Mouse (Mus musculus): ENCODE results near the gene Pax2. TPM values are rescaled to one million over a fixed set of nuclear protein-coding genes. Genes with fewer than 3 reads are reported as not detected.

Pax2 gene
- polyA plus RNA-seq, 1 experiment, result 20.3 TPM

DNA sequence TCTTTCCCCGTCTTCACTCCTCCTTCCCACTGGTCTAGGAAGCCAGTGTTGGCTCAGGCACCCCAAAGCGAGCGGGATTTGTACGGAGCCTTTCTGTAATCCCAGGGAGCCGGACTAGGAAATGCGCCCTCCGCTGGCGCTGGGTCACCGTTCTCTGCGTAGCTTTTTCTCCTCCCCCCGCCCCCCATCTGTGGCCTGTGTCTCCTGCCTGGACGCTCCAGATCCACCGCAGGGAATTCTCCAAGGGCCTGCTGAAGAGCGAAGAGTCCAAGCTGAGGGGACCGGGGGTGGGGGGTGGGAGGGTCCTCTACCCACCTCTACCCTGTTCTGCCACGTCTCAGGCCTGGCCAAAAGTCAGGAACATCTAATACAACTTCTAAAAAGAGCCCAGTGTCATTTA lies 15.5 kb upstream of the Pax2 start:
- no peak for DNase-seq (ENCODE audit: low read depth)
- no peak for TF ChIP-seq POLR2A (IDR thresholded peaks at IDR 0.05; ENCODE audit: borderline replicate concordance, extremely low read depth, insufficient read depth, insufficient read length, poor library complexity, severe bottlenecking)
- TF ChIP-seq CTCF (IDR thresholded peaks at IDR 0.05; ENCODE audit: borderline replicate concordance, extremely low read depth, insufficient read depth, insufficient read length), result no peak

DNA sequence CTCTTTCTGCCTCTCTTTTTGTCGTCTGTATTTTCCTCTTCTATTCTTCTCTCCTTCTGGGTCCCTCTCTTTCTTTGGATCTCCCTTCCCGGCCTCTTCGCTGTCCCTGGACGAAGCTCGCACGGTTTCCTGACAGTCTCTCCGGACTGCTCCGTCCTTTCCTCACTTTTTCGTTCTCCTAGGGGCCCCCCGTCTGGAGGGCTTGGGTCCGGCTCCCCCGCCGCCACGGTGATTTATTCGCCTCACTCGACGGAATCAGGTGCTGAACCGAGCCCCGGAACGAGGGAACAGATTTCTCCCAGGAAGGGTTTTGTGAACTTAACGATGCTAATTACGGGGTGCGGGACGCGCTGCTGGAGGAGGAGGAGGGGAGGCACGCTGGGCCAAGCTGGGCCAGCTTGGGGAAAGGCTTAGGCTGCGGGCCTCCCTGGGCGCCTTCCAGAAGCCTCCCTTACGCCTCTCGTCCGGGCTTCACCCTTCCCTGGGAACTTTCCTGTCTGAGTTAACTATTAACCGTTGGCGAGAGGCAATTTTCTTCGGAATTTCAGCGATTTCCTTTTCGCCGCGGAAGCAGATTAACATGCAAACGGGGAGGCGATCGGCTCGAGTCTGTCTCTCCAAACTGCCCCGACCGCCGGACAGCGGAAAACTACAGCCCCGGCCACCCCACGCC lies 14.6 kb upstream of the Pax2 start:
- TF ChIP-seq POLR2A (IDR thresholded peaks at IDR 0.05; ENCODE audit: borderline replicate concordance, extremely low read depth, insufficient read depth, insufficient read length, poor library complexity, severe bottlenecking) (no peak), CTCF (IDR thresholded peaks at IDR 0.05; ENCODE audit: borderline replicate concordance, extremely low read depth, insufficient read depth, insufficient read length) (no peak)
- peak; percentile 47 for DNase-seq (ENCODE audit: low read depth)

DNA sequence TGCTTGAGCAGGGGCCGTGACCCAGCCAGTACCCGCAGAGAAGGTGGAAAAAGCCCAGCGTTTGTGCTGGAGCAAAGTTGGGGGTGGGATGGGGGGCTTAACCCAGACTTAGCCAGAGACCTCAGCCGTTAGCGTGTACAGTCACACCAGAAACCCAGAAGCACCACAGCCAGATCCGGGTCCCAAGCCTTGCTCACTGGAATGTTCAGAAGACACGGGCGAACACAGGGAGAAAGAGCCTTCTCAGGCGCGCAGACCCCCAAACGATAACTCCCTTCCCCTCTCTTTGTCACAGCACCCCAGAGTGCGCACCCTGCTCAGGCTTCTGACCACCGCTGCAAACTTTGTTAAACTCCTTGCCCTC lies 14.1 kb upstream of the Pax2 start:
- no peak for DNase-seq (ENCODE audit: low read depth)
- TF ChIP-seq POLR2A (IDR thresholded peaks at IDR 0.05; ENCODE audit: borderline replicate concordance, extremely low read depth, insufficient read depth, insufficient read length, poor library complexity, severe bottlenecking), result no peak
- no peak for TF ChIP-seq CTCF (IDR thresholded peaks at IDR 0.05; ENCODE audit: borderline replicate concordance, extremely low read depth, insufficient read depth, insufficient read length)

DNA sequence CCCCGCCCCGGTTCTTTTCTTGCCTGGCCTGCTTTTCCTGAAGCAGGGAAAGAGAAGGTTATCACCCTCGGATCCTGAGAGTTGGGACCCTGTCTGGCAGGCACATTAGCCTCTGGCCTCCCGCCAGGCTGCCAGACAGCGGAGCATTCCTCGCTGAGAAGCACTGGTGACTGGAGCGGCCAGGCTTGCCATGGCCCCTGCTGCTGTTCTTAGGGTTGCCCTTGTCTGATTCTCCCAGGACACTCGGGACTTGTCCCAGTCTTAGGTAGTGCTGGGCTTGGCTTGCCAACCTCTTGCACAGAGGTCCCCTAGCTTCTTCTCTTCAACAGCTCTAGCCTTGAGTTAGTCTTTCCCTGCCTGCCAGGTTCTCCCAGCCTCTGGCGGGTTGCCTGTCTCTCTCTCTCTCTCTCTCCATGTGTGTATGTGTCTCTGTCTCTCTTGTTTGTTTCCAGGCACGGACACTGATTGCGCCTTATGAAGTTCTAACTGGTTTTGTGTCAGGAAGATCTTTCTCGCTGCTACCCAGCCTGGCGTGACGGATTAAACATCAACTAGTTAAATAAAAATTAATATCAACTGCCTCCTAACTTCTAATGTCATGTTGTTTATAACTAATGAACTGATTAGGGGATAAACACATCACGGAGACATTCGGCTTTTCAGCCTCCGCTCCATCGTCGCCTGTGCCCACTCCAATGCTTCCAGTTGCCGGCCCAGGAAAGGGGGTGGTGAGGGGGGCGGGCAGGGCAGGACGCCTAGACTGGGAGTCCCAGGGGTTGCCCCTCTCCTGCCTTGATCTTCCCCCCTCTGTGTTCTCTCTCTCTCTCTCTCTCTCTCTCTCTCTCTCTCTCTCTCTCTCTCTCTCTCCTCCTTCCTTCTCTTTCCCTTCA lies 13.5 kb upstream of the Pax2 start:
- DNase-seq (ENCODE audit: low read depth), result peak; percentile 60
- TF ChIP-seq POLR2A (IDR thresholded peaks at IDR 0.05; ENCODE audit: borderline replicate concordance, extremely low read depth, insufficient read depth, insufficient read length, poor library complexity, severe bottlenecking), result no peak
- no peak for TF ChIP-seq CTCF (IDR thresholded peaks at IDR 0.05; ENCODE audit: borderline replicate concordance, extremely low read depth, insufficient read depth, insufficient read length)

DNA sequence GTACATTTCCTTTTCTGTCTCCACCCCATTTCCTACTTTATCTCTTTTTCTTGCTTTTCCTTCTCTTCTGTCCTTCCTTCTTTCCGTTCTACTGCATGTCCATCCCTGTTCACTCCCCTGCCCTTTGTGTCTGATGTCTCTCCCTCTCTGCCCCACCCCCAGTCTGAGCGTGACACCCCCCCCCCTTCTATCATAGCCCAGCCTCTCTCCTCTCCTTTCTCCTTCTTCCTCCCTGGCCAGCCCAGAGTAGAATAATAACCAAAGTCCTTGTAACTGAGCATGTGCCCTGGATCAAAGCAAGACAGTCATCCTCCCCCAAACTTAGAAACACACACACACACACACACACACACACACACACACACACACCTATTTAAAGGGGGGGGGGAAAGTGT lies 12.8 kb upstream of the Pax2 start:
- TF ChIP-seq POLR2A (IDR thresholded peaks at IDR 0.05; ENCODE audit: borderline replicate concordance, extremely low read depth, insufficient read depth, insufficient read length, poor library complexity, severe bottlenecking) (no peak), CTCF (IDR thresholded peaks at IDR 0.05; ENCODE audit: borderline replicate concordance, extremely low read depth, insufficient read depth, insufficient read length) (no peak)
- DNase-seq (ENCODE audit: low read depth), result no peak

DNA sequence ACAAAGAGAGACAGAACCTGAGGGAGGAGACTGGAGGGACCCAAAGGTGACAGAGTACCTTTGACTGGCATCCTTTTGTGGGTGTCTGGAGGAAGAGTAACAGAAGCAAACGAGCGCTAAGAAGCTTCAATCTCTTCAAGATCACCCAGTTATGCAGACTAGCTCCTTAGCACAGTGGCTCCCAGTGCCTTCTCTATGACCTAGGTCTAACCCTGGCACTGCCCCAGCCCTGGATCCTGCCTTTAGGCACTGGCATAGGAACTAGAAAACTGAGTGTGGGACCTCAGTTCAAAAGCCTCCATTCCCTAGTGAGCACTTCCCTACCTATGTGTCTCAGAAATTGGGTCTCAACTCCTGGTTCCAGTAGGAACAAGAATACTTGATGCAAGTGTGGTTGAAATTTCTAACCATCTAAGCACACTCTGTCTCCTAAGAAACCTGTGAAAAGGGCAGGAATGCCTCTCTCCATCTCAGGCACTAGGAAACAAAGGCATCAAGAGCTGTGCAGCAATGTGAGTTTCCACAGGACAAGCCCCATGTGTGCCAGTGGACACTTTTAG lies 11.8 kb upstream of the Pax2 start:
- TF ChIP-seq CTCF (IDR thresholded peaks at IDR 0.05; ENCODE audit: borderline replicate concordance, extremely low read depth, insufficient read depth, insufficient read length) (no peak), POLR2A (IDR thresholded peaks at IDR 0.05; ENCODE audit: borderline replicate concordance, extremely low read depth, insufficient read depth, insufficient read length, poor library complexity, severe bottlenecking) (no peak)
- DNase-seq (ENCODE audit: low read depth), result no peak

DNA sequence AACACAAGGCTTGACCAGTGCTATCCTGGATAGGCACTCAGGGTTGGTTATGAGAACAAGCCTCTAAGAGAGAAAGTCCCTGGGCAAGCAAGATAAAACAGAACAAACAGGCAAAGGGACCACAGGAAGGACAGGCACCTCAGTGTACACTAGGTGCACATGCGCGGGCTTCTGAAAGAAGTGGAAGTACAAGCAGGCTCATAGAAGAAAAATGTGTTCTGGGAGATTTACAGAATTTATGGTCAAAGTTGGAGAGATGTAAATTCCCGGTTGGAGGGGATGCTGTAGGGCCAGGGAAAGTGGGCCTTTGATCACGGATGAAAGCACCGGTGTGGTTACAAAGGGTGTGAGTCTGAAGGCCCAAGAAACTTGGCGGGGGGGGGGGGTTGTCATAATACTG lies 10.1 kb upstream of the Pax2 start:
- no peak for DNase-seq (ENCODE audit: low read depth)

DNA sequence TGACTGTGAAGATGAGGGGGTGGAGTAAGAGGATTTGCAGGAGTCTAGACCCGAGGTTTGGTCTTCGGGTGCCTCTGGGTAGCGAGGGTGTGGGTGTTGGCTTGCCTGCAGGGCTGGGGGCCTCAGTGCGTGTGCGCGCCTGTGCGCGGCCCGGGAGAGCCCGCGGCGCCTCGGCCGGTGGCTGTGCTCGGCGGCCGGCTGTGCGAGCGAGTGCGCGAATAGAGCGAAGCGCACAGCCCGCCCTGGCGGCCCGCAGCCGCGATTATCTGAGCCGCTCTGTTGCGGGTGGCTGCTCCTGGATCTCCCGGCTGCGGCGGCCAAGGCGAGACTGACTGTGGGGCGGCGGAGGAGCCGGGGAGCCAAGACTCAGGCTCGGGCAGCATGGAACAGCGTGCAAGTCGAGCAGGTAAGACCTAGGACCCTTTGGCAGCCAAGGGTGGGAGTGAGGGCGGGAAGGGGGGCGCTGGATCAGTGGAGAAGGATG lies 9.3 kb upstream of the Pax2 start:
- no peak for DNase-seq (ENCODE audit: low read depth)

More for the DNA sequence above, 10.1 kb upstream of the Pax2 start:
- no peak for TF ChIP-seq CTCF (IDR thresholded peaks at IDR 0.05; ENCODE audit: borderline replicate concordance, extremely low read depth, insufficient read depth, insufficient read length)
- no peak for TF ChIP-seq POLR2A (IDR thresholded peaks at IDR 0.05; ENCODE audit: borderline replicate concordance, extremely low read depth, insufficient read depth, insufficient read length, poor library complexity, severe bottlenecking)

DNA sequence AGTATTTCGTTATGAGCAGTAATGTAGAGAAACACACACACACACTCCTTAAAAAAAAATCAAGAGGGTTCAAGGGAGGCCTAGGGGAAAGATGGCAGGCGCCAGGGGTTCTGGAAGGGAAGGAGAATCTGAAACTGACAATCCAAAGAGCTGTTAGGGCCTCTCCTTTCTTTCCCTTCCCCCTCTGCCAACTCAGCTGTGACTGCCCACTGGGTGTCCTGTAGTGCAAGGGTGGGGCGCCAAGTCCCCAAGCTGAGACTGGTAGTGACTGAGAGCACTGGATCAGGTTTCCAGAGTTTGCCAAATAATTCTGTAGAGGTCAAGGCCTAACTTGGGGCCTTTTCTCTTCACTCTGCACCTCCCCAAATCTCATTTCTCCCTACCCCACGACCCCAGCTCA lies 8.4 kb upstream of the Pax2 start:
- no peak for DNase-seq (ENCODE audit: low read depth)
- no peak for TF ChIP-seq POLR2A (IDR thresholded peaks at IDR 0.05; ENCODE audit: borderline replicate concordance, extremely low read depth, insufficient read depth, insufficient read length, poor library complexity, severe bottlenecking)

More for the DNA sequence above, 9.3 kb upstream of the Pax2 start:
- TF ChIP-seq CTCF (IDR thresholded peaks at IDR 0.05; ENCODE audit: borderline replicate concordance, extremely low read depth, insufficient read depth, insufficient read length), result no peak
- no peak for TF ChIP-seq POLR2A (IDR thresholded peaks at IDR 0.05; ENCODE audit: borderline replicate concordance, extremely low read depth, insufficient read depth, insufficient read length, poor library complexity, severe bottlenecking)

DNA sequence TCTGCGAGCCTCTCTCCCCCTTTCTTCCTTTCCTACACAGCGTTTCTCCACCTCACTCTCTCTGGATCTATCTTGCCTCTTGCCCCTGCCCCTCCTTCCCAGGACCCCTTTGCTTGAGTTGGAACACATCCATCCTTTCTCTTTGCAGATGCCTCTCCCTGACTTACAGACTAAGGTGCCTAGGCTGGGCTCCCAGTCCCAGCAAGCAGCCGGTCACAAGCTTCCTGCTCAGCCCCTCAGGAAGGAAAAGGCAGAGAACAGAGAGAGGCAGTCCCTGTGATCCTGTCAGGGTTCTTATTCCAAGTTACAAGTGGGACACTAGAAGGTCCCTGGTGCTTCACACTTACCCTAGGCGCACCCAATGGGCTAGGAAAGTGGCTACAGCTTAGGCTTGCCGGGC lies 7.6 kb upstream of the Pax2 start:
- no peak for TF ChIP-seq CTCF (IDR thresholded peaks at IDR 0.05; ENCODE audit: borderline replicate concordance, extremely low read depth, insufficient read depth, insufficient read length)
- no peak for TF ChIP-seq POLR2A (IDR thresholded peaks at IDR 0.05; ENCODE audit: borderline replicate concordance, extremely low read depth, insufficient read depth, insufficient read length, poor library complexity, severe bottlenecking)
- no peak for DNase-seq (ENCODE audit: low read depth)
